Mouse (Mus musculus) MEL-GATA-1-ER (cell line): ENCODE data around the gene Xlr4a.
"Not testable (repeated sequence)": the region's sequence is repeated elsewhere in the genome, so short reads cannot be mapped to it uniquely, and the experiment has no call there.

Source experiments
- DNase-seq: peaks from one replicate; pipeline ENCODE4 v3.0.0-alpha.2; 2012; ENCODE audit warnings: low read depth; ENCODE audit errors: extremely low read depth

Xlr4a gene

DNA sequence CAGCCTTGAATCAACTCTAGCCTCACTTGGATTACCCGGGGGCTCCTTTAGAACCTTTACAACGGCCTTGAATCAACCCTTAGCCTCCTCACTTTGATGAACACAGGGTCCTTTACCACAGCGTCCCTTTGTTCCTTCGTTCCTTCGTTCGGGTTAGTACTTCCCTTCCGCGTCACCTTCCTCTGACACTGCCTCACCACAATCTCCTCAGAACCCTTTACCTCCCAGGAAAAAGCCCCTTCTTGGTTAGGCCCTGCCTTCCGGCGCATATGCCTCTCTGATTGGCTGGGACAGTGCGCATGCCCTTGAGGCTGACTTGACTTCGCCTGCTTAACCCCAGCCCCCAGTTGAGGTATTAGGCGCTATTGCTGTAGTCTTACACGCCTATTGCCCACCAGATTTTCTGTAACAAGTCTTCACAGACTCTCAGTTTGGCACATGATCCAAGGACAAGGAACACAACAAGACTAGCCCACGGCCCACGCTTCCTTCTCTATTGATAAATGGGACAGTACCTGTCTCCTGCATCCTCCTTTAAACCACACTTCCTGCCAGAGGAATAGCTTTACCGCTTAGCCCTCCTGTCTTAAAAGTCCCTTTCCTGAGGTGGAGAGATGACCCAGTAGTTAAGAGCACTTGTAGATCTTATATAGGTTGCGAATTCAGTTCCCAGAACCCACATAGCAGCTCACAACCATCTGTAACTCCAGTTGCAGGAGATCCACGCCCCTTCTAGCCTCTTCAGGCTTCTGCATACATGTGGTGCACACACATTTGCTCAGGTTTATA, at the start of gene Xlr4a:
Gene Xlr4a, minus strand, starts transcription at position 212 of the 789 bp plus-strand sequence.
- not testable (repeated sequence) for DNase-seq

DNA sequence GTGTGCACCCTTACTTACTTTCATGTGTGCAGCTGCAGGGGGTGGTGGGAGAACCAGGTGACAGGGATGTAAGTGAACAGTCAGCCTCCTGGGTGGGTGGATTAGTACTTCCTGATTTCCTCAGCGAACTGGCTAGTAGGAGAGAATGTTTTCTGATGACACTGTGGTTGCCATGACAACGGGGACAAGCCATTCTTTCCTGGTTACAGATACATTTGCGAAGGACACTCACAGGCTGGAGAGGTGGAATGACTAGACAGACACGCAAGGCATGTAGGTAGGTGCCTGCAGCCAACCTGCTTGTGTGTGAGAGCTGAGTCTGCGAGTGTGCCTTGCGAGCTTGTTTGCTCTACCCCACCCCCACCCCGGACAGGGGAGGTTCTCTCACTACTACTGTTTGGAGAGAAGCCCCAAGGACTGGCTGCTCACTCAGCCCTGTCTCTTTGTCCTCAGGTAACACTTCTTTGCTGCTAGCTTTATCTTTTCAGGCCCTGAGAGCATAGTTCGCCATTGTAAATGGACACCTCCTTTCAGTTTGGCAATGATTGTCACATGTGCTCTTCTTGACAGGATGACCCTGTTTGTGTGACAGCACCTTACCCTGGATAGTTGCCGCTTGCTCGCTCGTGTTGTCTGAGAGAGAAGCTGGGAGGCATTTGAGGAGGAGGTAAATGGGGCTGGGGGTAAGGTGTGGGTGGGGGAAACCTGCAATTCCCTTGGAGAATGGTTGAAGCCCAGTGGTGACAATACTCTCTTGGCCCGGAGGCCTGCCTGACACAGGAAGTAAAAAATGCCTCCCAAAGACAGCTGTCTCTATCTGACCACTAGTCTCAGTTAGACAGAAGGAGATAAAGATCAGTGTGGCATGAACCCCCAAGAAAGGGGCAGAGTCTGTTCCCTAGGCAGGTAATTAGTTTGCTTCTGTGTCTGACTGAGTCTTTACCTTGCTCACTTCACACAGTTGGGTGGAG, 40.9 kb upstream of the Xlr4a start:
- DNase-seq, result not testable (repeated sequence)

DNA sequence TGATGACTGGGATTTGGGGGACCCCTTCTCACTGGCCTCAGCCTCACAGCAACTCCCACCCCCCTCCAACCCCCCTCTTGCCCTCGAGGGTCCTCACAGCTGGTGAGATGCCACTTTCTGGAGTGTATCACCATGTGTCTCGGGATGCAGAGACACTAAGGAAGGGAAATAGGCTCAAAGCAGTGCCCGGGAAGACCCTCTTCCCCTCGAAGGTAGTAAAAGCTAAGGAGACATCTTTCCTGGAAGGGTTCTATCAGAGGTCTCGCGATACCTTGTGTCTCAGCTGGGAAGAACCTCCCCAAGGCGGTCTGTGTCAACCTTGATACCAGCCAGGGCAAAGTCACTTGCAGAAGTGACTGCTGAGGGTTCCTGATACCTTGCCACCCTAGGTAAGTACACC, 34.5 kb upstream of the Xlr4a start, which contains the start of gene Gm14685:
Gene Gm14685, plus strand, starts transcription at position 301 of the 400 bp plus-strand sequence.
- not testable (repeated sequence) for DNase-seq

DNA sequence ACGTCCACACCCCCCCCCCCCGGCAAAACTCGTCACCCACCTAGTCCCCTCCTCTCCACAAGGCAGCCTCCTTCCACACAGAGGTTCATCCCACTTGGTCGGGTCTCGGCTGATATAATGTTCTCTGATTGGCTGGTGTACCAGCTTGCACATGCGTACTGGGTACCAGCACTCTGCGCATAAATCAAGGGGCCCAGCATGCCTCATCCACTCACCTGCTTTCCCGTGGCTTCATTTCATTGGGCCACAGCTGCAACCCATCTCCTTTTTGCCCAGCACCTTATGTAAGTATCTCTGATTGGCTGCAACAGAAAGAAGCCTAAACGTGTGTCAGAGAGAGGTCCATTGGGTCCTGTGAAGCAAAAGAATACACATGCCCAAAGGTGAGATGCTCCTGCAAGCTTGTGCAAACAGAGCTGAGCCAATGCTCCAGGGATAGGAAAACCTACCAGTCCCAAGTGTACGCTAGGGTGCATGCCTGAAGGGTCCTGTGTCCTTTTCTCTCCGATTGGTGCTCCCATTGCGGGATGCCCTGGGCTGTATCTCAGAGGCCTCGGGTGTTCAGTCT, 14.7 kb upstream of the Xlr4a start, which contains the start of gene Xlr3a:
Gene Xlr3a, minus strand, starts transcription at position 155 of the 568 bp plus-strand sequence.
- peak; percentile 74 for DNase-seq

DNA sequence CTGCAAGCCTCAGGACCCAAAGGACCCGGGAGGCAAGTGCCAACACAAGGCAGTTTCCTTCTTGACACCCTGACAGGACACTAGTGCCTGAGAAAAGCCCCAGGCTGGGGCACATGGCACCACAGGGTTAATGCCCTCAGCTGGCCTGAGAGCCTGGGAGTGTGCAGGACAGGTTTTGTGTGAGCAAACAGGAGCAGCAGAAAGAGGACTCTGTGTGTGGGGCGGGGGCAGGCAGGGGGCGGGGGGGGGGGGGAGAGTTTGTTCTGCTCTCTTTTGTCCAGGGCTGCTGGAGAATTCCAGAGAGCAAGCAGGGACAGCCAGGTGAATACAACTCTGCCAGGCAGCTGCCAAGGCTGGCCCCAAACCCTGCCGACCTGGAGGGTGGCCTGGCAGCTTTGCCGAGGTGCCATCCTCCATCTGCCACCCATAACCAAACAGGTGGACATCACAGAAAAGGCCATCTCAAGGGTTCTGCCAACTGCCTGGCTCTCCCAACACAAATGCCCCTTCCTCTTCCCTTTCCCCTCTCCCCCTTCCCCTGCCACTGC, 15.4 kb downstream of the Xlr4a start:
- DNase-seq, result not testable (repeated sequence)

DNA sequence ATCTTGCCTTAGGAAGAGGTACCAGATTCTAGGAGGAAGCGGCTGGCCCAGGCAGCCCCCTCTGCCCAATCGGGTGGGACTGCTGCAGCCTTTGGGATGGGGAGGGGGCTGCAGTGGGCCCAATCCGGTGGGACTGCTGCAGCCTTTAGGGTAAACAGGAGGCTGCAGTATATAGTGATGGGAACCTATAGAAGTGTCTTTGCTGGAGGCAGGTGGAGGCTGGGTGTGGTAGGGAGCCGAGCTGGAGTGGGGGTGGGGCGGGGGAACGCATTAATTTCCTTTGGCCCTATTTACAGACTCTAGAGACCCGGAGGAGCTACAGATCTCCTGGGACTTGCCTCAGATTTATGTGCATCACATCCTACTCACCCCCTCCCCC, 17.9 kb downstream of the Xlr4a start, which contains the start of gene Pnma3:
Gene Pnma3, plus strand, starts transcription at position 373 of the 379 bp plus-strand sequence.
- DNase-seq, result no peak

DNA sequence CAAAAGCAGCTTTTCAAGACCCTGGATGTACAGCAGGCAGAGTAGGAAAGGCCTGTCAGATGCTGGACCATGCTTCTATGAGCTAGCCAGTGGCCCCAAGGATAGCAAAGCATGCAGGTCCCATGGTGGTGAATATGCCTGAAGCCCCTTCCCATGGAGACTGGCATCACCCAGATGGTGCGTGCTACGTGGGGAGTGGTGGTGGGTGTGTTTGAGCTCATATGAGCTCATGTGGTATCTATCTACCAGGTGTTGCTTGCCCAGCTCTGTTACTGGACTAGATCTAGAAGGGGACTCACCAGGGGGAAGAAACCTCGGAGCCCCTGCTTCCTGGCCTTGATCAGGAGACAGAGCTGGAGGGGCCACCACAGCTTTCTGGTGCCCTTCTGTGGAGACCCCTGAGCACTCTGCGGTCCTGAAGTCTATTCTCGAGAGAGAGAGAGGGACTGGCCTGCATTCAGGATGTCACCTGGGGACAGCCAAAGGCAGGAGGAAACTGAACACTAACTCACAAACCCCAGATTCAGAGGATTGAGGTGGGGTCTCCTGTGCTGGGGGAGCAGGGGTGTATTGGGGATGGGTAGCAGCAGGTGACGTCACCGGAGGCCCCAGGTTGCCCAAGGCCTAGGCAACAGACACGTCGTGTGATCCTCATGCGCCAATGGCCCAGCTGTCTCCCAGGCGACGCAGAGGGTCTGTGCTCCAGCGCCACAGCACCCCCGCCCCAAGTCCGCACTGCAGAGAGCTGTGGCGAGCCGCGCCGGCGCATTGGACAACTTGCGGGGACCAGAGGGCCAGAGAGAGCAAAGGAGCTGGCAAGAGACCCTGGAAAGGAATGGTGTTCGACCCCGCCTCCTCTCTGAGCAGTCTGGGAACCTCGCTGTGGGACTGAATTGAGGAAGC, 18.5 kb downstream of the Xlr4a start:
- DNase-seq, result no peak

DNA sequence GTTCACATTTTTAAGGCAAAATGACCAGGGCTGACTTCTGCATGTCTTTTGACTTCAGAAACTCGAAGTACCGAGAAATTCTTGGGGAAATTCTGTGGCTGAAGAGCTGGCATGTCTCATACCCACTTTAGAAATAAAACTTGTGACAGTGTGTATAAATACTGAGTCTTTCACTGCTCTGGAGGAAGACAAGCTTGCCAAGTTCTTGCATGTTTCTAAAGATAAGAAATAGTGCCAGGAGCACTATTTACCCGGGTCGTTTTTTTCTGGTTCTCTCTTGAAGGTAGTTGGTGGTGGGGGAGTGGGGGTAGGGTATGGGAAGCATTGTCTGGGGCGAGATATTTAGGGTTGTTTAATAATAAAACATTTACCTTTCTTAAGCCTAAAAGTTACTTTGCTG, 20.0 kb downstream of the Xlr4a start:
- DNase-seq, result peak; percentile 55

DNA sequence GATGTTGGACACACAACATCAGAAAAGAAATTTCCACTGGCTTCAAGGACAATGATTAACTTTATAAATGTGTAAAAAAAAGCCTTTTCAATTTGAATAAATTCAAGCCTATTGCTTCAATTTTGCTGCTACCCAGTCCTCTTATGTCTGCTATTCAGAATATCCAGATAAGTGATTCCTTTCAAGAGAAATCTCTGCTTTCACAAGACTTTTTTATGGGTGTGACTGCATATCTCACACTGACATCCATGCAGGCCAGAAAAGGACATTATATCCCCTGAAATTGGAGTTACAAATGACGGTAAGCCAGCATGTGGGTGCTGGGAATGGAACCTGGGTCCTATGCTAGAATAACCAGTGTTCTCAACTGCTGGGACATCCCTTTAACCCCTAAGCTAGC, 20.8 kb downstream of the Xlr4a start:
- DNase-seq, result no peak

DNA sequence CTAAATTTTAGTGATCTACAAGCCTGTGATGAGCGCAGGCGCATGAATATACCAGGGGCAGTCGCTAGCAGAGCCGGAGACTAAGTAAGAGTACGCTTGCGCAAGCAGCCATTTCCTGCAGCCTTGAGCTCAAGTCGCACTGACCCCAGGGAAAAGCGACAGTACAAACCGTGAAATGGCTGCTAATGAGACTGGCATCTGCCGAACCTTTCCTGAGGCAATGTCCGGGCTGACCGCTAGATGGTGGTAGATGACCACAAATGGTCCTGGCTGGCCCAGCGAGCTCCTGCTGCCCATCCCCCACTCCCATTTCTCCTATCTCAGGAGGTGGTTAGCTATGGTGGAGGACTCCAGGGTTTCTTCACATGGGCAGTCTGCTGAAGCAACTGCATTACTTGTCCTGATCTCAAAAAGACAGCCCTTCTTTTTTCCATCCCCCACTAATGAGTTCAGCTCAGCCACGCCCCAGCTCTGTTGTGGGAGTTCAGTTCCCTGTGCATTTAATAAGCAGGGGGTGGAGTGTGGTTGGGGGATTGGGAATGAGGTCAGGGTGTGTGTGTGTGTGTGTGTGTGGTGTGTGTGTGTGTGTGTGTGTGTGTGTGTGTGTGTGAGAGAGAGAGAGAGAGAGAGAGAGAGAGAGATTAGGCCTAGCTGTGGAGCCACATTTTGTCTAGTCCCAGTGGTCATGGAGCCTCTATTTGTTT, 28.3 kb downstream of the Xlr4a start:
- peak; percentile 89 for DNase-seq

DNA sequence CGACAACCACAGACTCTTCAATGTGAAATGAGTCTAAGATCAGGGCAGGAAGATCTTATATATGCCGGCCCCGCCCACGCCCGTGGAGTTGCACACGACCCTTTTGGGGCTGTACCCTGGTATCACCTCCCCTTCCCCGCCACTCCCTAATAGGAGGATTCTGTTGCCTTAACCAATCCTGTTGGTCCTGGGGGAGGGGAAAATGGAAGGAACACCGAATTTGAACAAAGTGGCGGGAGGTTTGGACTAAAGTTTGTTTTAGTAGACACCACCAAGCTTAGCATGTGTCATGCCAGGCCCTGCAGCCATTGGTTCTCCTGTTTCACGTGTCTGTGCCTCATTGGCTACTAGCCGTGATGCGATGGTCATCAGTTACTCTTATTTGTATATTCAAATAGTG, 42.6 kb downstream of the Xlr4a start:
- DNase-seq, result no peak

DNA sequence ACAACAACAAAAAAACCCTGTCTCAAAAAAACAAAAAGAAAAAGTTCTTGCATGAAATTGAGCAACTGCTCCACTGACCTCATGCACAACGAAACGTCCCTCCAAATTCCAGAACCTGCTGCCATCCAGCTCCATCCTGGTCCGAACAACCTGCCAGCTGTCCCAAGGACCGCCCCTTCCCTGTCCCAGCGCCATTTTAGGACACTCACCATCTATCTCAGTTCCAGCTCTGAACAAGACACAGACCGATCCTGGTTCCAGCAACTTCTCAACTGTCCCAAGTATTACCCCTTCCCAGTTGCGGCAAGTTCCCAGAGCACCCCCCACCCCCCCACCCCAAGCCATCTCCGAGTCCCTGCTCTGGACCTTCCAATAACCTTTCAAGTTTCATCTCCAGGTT, 43.4 kb downstream of the Xlr4a start:
- DNase-seq, result no peak

DNA sequence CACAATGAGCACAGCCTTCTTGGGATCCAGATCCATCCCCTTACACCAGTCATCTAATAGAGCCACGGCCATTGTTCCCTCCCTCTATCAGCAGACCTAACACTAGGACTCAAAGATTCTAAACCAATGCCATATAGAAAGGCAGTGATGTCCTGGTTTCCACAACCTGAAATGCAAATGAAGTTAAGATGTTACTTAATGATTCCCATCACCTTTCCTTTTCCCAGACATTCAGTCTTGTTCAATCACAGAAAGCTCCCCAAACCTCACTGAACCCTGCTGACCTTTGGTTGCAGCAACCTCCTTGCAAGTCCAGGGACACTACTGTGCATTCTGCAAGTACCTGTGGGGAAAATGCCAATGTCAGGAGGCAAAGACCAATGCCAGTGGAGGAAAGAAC, 45.3 kb downstream of the Xlr4a start, which contains the start of gene Pnma5:
Gene Pnma5, minus strand, starts transcription at position 101 of the 400 bp plus-strand sequence.
- no peak for DNase-seq
